Mouse (Mus musculus) forebrain, embryonic 10.5 days (tissue): ENCODE results near the gene Rnf225. TPM values are rescaled to one million over a fixed set of nuclear protein-coding genes. Genes with fewer than 3 reads are reported as not detected.
"Not testable (repeated sequence)": the region's sequence is repeated elsewhere in the genome, so short reads cannot be mapped to it uniquely, and the experiment has no call there.

Experiments
- DNase-seq: peaks from one replicate; pipeline ENCODE4 v3.0.0-alpha.2; 2017; ENCODE audit warnings: low spot score; ENCODE audit errors: extremely low spot score
- H3K27ac ChIP-seq: fragments of 300-500 bp; sonication (generic); 2 replicates; pipeline ENCODE4 v1.5.1; 2016; ENCODE audit warnings: mild to moderate bottlenecking
- H3K27me3 ChIP-seq: fragments of 300-500 bp; sonication (generic); 2 replicates; pipeline ENCODE4 v1.6.1; 2016; ENCODE audit warnings: mild to moderate bottlenecking; ENCODE audit not compliant: poor library complexity, severe bottlenecking
- H3K36me3 ChIP-seq: fragments of 300-500 bp; sonication (generic); replicated peaks from 2 replicates; pipeline ENCODE4 v1.6.1; 2016; ENCODE audit warnings: mild to moderate bottlenecking, moderate library complexity
- H3K4me1 ChIP-seq: fragments of 300-500 bp; sonication (generic); 2 replicates; pipeline ENCODE4 v1.6.1; 2016
- H3K4me3 ChIP-seq: fragments of 300-500 bp; sonication (generic); 2 replicates; pipeline ENCODE4 v1.5.1; 2016; ENCODE audit warnings: mild to moderate bottlenecking, moderate library complexity
- H3K9me3 ChIP-seq: fragments of 300-500 bp; sonication (generic); 2 replicates; pipeline ENCODE4 v1.6.1; 2016; ENCODE audit warnings: mild to moderate bottlenecking, moderate library complexity
- WGBS: fragments of 180-500 bp; shearing (Covaris S2); methylation state at CpG from one replicate; pipeline ENCODE4 v1.1.7; 2016; 5-methylcytosine and 5-hydroxymethylcytosine counted together
- polyA plus RNA-seq: library from polyadenylated mRNA; unstranded; fragments of >200 nt; fragmentation: Nextera tagmentation; extraction: Ambion mirVana; gene quantifications from 2 replicates; pipeline ENCODE4 v1.2.1, GENCODE M21; 2016

Rnf225 gene
- polyA plus RNA-seq, 1 experiment from 2014 or later: 1.0 TPM

GRCm38 (mm10) chr7:12909498-12909962, 17.7 kb upstream of the Rnf225 start:
- Histone ChIP-seq H3K27ac (peak overlapping the region; percentile 88), H3K27me3 (no peaks in the 10 kb centered on the region), H3K4me1 (peaks cover 12% of the 10 kb centered on the region), H3K9me3 (no peaks in the 10 kb centered on the region), H3K36me3 (peaks cover 50% of the 10 kb centered on the region), H3K4me3 (peak overlapping the region; percentile 56)
- DNase-seq: peak; percentile 66
- 34% methylated on average over 7 of the region's 7 CpGs for WGBS

- Histone ChIP-seq H3K27me3 (no peaks in the 10 kb centered on the region), H3K4me3 (peak overlapping the region; percentile 56), H3K27ac (peak overlapping the region; percentile 88), H3K9me3 (no peaks in the 10 kb centered on the region), H3K36me3 (peaks cover 43% of the 10 kb centered on the region), H3K4me1 (peaks cover 12% of the 10 kb centered on the region)
- DNase-seq: peak; percentile 49
- 8% methylated on average over 19 of the region's 19 CpGs for WGBS
Observed at GRCm38 (mm10) chr7:12910181-12910668, 17.0 kb upstream of the Rnf225 start.

- DNase-seq: no peak
- peaks cover 12% of the 10 kb centered on the region for H3K4me1 ChIP-seq
- H3K27me3 ChIP-seq: no peaks in the 10 kb centered on the region
- H3K4me3 ChIP-seq: no peak overlapping the region
- no peak overlapping the region for H3K27ac ChIP-seq
- H3K36me3 ChIP-seq: peaks cover 10% of the 10 kb centered on the region
- H3K9me3 ChIP-seq: no peaks in the 10 kb centered on the region
Observed at GRCm38 (mm10) chr7:12913556-12913955, 13.7 kb upstream of the Rnf225 start.

GRCm38 (mm10) chr7:12920495-12920894, 6.7 kb upstream of the Rnf225 start:
- not testable (repeated sequence) for H3K27me3 ChIP-seq, DNase-seq, H3K9me3 ChIP-seq, H3K27ac ChIP-seq
- peaks cover 28% of the 10 kb centered on the region for H3K36me3 ChIP-seq
- 91% methylated on average over 7 of the region's 8 CpGs for WGBS
- H3K4me3 ChIP-seq: peak overlapping the region; percentile 86; the same call in 1 of the 2 replicates
- peaks cover 21% of the 10 kb centered on the region for H3K4me1 ChIP-seq

GRCm38 (mm10) chr7:12921318-12921704, 5.9 kb upstream of the Rnf225 start:
- no peak for DNase-seq
- Histone ChIP-seq H3K27me3 (peaks cover 10% of the 10 kb centered on the region), H3K36me3 (peaks cover 36% of the 10 kb centered on the region), H3K4me3 (peak overlapping the region; percentile 86), H3K4me1 (peaks cover 21% of the 10 kb centered on the region), H3K9me3 (no peaks in the 10 kb centered on the region), H3K27ac (peak overlapping the region; percentile 95)
- 0% methylated on average over 3 of the region's 3 CpGs for WGBS

GRCm38 (mm10) chr7:12921705-12922465, 5.3 kb upstream of the Rnf225 start, which contains the start of gene Rps5:
Rps5 (plus strand) TSS chr7:12922290.
- Histone ChIP-seq H3K36me3 (peaks cover 42% of the 10 kb centered on the region), H3K27me3 (peaks cover 15% of the 10 kb centered on the region), H3K4me1 (peaks cover 21% of the 10 kb centered on the region), H3K9me3 (no peaks in the 10 kb centered on the region), H3K4me3 (peak within 1 kb of the TSS; percentile 86), H3K27ac (peak within 1 kb of the TSS; percentile 95)
- WGBS: under 1% methylated on average over 55 of the region's 55 CpGs
- peak; percentile 98 for DNase-seq

- Histone ChIP-seq H3K27me3 (peaks cover 24% of the 10 kb centered on the region), H3K36me3 (peaks cover 46% of the 10 kb centered on the region), H3K27ac (peak overlapping the region; percentile 95), H3K4me1 (peaks cover 28% of the 10 kb centered on the region), H3K4me3 (peak overlapping the region; percentile 86), H3K9me3 (no peaks in the 10 kb centered on the region)
- no peak for DNase-seq
- WGBS: 5% methylated on average over 8 of the region's 8 CpGs
Observed at GRCm38 (mm10) chr7:12922729-12923128, 4.5 kb upstream of the Rnf225 start.

- no peak overlapping the region for H3K27ac ChIP-seq
- peaks cover 43% of the 10 kb centered on the region for H3K27me3 ChIP-seq
- peaks cover 65% of the 10 kb centered on the region for H3K36me3 ChIP-seq
- H3K9me3 ChIP-seq: no peaks in the 10 kb centered on the region
- H3K4me3 ChIP-seq: no peak overlapping the region
- peaks cover 34% of the 10 kb centered on the region for H3K4me1 ChIP-seq
- WGBS: 90% methylated on average over 7 of the region's 7 CpGs
- no peak for DNase-seq
Observed at GRCm38 (mm10) chr7:12926316-12926715, 900 bp upstream of the Rnf225 start.

GRCm38 (mm10) chr7:12927693-12928589, 725 bp downstream of the Rnf225 start:
- peaks cover 62% of the 10 kb centered on the region for H3K36me3 ChIP-seq
- 3% methylated on average over 65 of the region's 65 CpGs for WGBS
- peaks cover 43% of the 10 kb centered on the region for H3K27me3 ChIP-seq

GRCm38 (mm10) chr7:12933615-12934140, 6.5 kb downstream of the Rnf225 start:
- Histone ChIP-seq H3K36me3 (peaks cover 12% of the 10 kb centered on the region), H3K4me1 (no peaks in the 10 kb centered on the region; the same call in 1 of the 2 replicates), H3K9me3 (no peaks in the 10 kb centered on the region), H3K4me3 (no peak overlapping the region), H3K27me3 (peaks cover 10% of the 10 kb centered on the region), H3K27ac (no peak overlapping the region)
- no peak for DNase-seq
- 72% methylated on average over 4 of the region's 4 CpGs for WGBS

More at GRCm38 (mm10) chr7:12927693-12928589, 725 bp downstream of the Rnf225 start:
- Histone ChIP-seq H3K4me3 (peak overlapping the region; percentile 44), H3K27ac (peak overlapping the region; percentile 44; the same call in 1 of the 2 replicates), H3K4me1 (peaks cover 30% of the 10 kb centered on the region), H3K9me3 (no peaks in the 10 kb centered on the region)
- DNase-seq: peak; percentile 45

GRCm38 (mm10) chr7:12934808-12935207, 7.6 kb downstream of the Rnf225 start:
- H3K36me3 ChIP-seq: 0 out of 2 replicates have a peak, but pooled peaks cover under 1% of the 10 kb centered on the region
- no peak overlapping the region for H3K27ac ChIP-seq
- DNase-seq: no peak
- 85% methylated on average over 3 of the region's 3 CpGs for WGBS
- H3K4me1 ChIP-seq: no peaks in the 10 kb centered on the region; the same call in 1 of the 2 replicates
- no peaks in the 10 kb centered on the region for H3K27me3 ChIP-seq
- H3K4me3 ChIP-seq: no peak overlapping the region
- no peaks in the 10 kb centered on the region for H3K9me3 ChIP-seq

- H3K9me3 ChIP-seq, H3K36me3 ChIP-seq, H3K4me3 ChIP-seq, DNase-seq, H3K27me3 ChIP-seq, H3K27ac ChIP-seq, H3K4me1 ChIP-seq: not testable (repeated sequence)
- WGBS: 86% methylated on average over 4 of the region's 4 CpGs
Observed at GRCm38 (mm10) chr7:12937254-12937803, 10.1 kb downstream of the Rnf225 start.
